Mouse (Mus musculus): Measurements from ENCODE around the gene BC053393.
"Not testable (repeated sequence)": the region's sequence is repeated elsewhere in the genome, so short reads cannot be mapped to it uniquely, and the experiment has no call there.

BC053393 gene

GRCm38 (mm10) chr11:46571327-46571726 lies at the start of gene BC053393:
TSS of gene BC053393 (plus strand) at chr11:46571536.
- DNase-seq (ENCODE audit: low read depth, low spot score) = no peak

GRCm38 (mm10) chr11:46522719-46523118 lies 48.6 kb upstream of the BC053393 start:
- DNase-seq (ENCODE audit: low read depth, low spot score) = no peak

GRCm38 (mm10) chr11:46523912-46524311 lies 47.4 kb upstream of the BC053393 start, which contains the start of gene Gm12169:
TSS of gene Gm12169 (plus strand) at chr11:46524212.
- DNase-seq (ENCODE audit: low read depth, low spot score) = no peak

GRCm38 (mm10) chr11:46530149-46530548 lies 41.2 kb upstream of the BC053393 start:
- DNase-seq (ENCODE audit: low read depth, low spot score) = no peak

- no peak for DNase-seq (ENCODE audit: low read depth, low spot score)
Measured at GRCm38 (mm10) chr11:46536978-46537377, 34.4 kb upstream of the BC053393 start.

GRCm38 (mm10) chr11:46543530-46543929 lies 27.8 kb upstream of the BC053393 start:
- no peak for DNase-seq (ENCODE audit: low read depth, low spot score)

GRCm38 (mm10) chr11:46549721-46550120 lies 21.6 kb upstream of the BC053393 start:
- DNase-seq (ENCODE audit: low read depth, low spot score) = no peak

- DNase-seq (ENCODE audit: low read depth, low spot score) = no peak
Measured at GRCm38 (mm10) chr11:46552741-46553140, 18.6 kb upstream of the BC053393 start.

GRCm38 (mm10) chr11:46561096-46561495 lies 10.2 kb upstream of the BC053393 start:
- DNase-seq (ENCODE audit: low read depth, low spot score) = no peak

GRCm38 (mm10) chr11:46564671-46565070 lies 6.7 kb upstream of the BC053393 start:
- no peak for DNase-seq (ENCODE audit: low read depth, low spot score)

- no peak for DNase-seq (ENCODE audit: low read depth, low spot score)
Measured at GRCm38 (mm10) chr11:46565967-46566366, 5.4 kb upstream of the BC053393 start.

GRCm38 (mm10) chr11:46569107-46569506 lies 2.2 kb upstream of the BC053393 start:
- DNase-seq (ENCODE audit: low read depth, low spot score) = no peak

GRCm38 (mm10) chr11:46578771-46579281 lies 7.5 kb downstream of the BC053393 start:
- DNase-seq (ENCODE audit: low read depth, low spot score) = no peak

GRCm38 (mm10) chr11:46580428-46580827 lies 9.1 kb downstream of the BC053393 start:
- no peak for DNase-seq (ENCODE audit: low read depth, low spot score)

GRCm38 (mm10) chr11:46582741-46583140 lies 11.4 kb downstream of the BC053393 start:
- DNase-seq (ENCODE audit: low read depth, low spot score) = no peak

- no peak for DNase-seq (ENCODE audit: low read depth, low spot score)
Measured at GRCm38 (mm10) chr11:46592416-46592815, 21.1 kb downstream of the BC053393 start.

GRCm38 (mm10) chr11:46619929-46620328 lies 48.6 kb downstream of the BC053393 start:
- DNase-seq (ENCODE audit: low read depth, low spot score) = no peak

GRCm38 (mm10) chr11:46620414-46621168 lies 49.3 kb downstream of the BC053393 start:
- no peak for DNase-seq (ENCODE audit: low read depth, low spot score)

GRCm38 (mm10) chr11:46629211-46629795 lies 58.0 kb downstream of the BC053393 start, which contains the start of gene Dppa1:
TSS of gene Dppa1 (minus strand) at chr11:46629261.
- DNase-seq (ENCODE audit: low read depth, low spot score) = peak; percentile 21

- DNase-seq (ENCODE audit: low read depth, low spot score) = peak; percentile 25
Measured at GRCm38 (mm10) chr11:46631635-46632034, 60.3 kb downstream of the BC053393 start.

- not testable (repeated sequence) for DNase-seq (ENCODE audit: low read depth, low spot score)
Measured at GRCm38 (mm10) chr11:46635516-46635915, 64.2 kb downstream of the BC053393 start.

GRCm38 (mm10) chr11:46636568-46636967 lies 65.2 kb downstream of the BC053393 start:
- no peak for DNase-seq (ENCODE audit: low read depth, low spot score)
